Mouse (Mus musculus) stomach, postnatal 0 days (tissue): ENCODE measurements around the gene 1700016K19Rik.

ENCODE experiments used
- CTCF ChIP-seq: IDR thresholded peaks from 2 replicates; pipeline ENCODE4 v1.5.1; 2016; ENCODE audit warnings: antibody characterized with exemption, low read depth, mild to moderate bottlenecking, moderate library complexity
- EP300 ChIP-seq: optimal IDR thresholded peaks from 2 replicates; pipeline ENCODE3; 2016; ENCODE audit warnings: antibody characterized with exemption

GRCm38 (mm10) chr11:75973988-75974387, 25.7 kb upstream of the 1700016K19Rik start:
- TF ChIP-seq CTCF (peak; percentile 48), EP300 (no peak)
